Mouse (Mus musculus) cortical plate, adult 2 months (tissue): ENCODE measurements around the gene Pop5.
A peak's percentile ranks its signal among the peaks of the same experiment; 100 is the strongest.

Experiments
- CTCF ChIP-seq: fragments of 200-500 bp; IDR thresholded peaks from 2 replicates; pipeline ENCODE4 v1.5.1; 2011; ENCODE audit warnings: mild to moderate bottlenecking, control low read depth, low read length; ENCODE audit not compliant: insufficient read depth; ENCODE audit errors: extremely low read depth
- POLR2A ChIP-seq: fragments of 200-500 bp; IDR thresholded peaks from 2 replicates; pipeline ENCODE4 v1.6.1; 2011; ENCODE audit warnings: mild to moderate bottlenecking, low read length, control low read depth; ENCODE audit not compliant: insufficient read depth; ENCODE audit errors: extremely low read depth

DNA sequence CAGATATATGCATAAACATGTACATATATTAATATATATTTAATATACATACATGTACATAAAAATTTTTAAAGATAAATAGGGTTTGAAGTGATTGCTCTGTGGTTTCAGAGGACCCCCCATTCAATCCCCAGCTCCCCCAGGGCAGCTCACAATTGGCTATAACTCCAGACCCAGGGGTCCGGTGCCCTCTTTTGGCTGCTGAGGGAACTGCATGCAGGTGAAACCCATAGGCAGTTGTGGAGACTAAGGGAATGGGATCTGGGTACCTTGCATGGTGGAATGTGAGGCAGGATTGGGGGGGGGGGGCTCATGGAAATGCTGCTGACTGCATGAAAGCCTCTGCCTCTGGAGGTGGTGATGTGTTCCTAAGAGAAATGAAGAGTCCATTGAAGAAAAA lies 25.3 kb upstream of the Pop5 start:
- TF ChIP-seq POLR2A (no peak), CTCF (peak; percentile 36)
